Mouse (Mus musculus): ENCODE results near the gene Miga2. TPM values are rescaled to one million over a fixed set of nuclear protein-coding genes. Genes with fewer than 3 reads are reported as not detected.

Miga2 gene
- polyA plus RNA-seq, 1 experiment from 2014 or later = 30.6 TPM

DNA sequence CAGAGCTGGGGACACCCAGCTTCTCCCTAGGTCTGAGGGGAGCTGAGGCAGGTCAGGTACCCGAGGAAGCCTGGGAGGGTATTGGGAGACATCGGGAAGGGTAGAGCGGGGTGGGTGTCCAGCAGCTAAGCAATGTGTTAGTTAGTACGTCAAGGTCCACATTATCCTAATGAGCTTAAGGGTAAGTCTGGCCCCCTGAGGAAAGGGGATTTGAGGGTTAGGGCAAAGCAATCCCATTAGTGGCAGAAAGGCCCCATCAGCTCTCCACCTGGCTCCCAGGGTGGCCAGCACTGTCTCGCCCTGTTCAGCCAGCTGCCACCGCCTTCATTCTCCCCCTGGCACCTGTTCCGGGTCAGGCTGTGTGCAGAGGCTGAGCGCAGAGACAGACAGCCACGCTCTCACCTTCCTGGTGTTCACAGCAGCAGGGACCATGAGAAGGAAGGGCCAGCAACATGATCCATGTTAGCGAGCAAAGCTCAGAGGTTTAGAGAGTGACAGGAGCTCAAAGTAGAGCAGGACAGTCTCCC lies 34.0 kb downstream of the Miga2 start:
- Histone ChIP-seq H3K9ac (replicated peaks) (no peak overlapping the region), H3K4me1 (replicated peaks) (peaks cover 7% of the 10 kb centered on the region), H3K4me3 (replicated peaks) (no peak overlapping the region), H3K4me2 (no peak overlapping the region), H3K36me3 (peaks cover 80% of the 10 kb centered on the region), H3K27me3 (no peaks in the 10 kb centered on the region), H3K9me3 (no peaks in the 10 kb centered on the region), H3K27ac (no peak overlapping the region)
- 84% methylated on average over 10 of the region's 10 CpGs for WGBS
- no peak for ATAC-seq (ENCODE audit: insufficient number of reproducible peaks, insufficient read depth, low FRiP score, low TSS enrichment, low read depth)

DNA sequence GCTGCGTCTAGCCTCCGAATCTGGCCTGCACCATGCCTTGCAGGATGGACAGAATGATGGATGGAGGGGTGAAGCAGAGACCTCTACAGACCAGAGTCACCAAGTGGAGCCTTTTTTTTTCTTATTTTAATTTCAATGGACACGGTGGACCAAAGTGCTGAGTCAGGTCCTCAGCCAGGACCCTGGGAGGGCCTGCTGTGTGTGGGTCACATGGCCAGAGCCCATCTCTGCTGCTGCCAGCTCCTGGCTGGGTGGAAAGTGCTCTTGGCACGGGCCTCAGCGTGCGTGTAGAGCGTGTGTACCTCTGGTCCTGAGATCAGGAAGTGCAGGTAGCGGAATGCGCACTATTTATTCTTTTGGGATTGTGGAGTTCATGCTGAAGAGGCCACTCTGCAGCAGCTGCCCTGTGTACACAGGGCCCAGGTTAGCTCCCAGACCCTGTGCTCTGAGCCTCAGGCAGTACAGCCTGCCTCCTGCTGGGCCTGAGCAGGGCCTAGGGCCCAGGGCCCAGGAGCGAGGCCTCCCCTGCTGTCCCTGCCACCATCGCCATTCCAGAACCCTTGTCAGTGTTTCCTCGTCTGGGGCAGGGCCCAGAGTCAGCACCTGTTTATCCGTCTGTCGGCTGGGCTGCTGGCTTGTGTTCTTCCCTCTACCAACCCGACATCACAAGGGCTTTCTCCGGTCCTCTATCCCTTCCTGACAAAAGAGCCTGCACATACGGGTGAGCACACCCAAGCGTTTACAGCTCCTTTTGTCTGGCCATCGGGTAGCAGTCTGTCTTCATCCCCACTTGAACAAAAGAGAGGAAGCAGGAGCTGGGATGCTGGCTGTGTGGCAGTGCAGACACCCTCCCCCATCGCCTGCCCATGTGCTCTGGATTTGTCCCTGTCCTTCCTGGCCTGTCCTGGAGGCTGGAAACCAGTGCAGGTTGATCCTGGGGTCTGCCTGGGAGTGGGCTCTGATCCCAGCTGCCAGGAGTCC lies 35.4 kb downstream of the Miga2 start:
- WGBS = 71% methylated on average over 20 of the region's 20 CpGs
- Histone ChIP-seq H3K4me2 (no peak overlapping the region), H3K4me1 (replicated peaks) (no peaks in the 10 kb centered on the region), H3K36me3 (peaks cover 87% of the 10 kb centered on the region), H3K27ac (no peak overlapping the region), H3K9me3 (no peaks in the 10 kb centered on the region), H3K27me3 (no peaks in the 10 kb centered on the region), H3K4me3 (replicated peaks) (no peak overlapping the region), H3K9ac (replicated peaks) (no peak overlapping the region; the same call in 1 of the 2 replicates)
- no peak for ATAC-seq (ENCODE audit: insufficient number of reproducible peaks, insufficient read depth, low FRiP score, low TSS enrichment, low read depth)

DNA sequence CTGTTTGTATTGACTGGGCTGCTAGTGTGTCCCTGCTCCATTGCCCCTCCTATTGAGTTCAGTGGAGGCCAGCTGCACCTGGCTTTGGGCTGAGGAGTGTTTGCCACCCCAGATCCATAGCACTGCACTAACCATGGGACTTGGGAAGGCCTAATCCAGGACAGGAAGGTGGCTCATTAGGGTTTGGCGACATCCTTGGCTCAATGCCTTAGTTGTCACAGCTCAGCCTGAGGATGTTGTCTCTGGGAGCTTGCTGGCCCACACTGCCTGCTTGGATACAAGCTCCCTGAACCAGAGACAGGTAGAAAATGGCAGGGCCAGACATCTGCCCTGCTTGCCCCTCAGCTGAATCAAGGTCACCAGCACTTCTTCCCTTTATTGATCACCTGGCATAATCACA lies 37.5 kb downstream of the Miga2 start:
- H3K4me3 ChIP-seq (replicated peaks) = no peak overlapping the region
- H3K9ac ChIP-seq (replicated peaks) = no peak overlapping the region
- ATAC-seq (ENCODE audit: insufficient number of reproducible peaks, insufficient read depth, low FRiP score, low TSS enrichment, low read depth) = no peak
- H3K27me3 ChIP-seq = no peaks in the 10 kb centered on the region
- no peak overlapping the region for H3K27ac ChIP-seq
- peaks cover 97% of the 10 kb centered on the region for H3K36me3 ChIP-seq
- H3K4me1 ChIP-seq (replicated peaks) = no peaks in the 10 kb centered on the region
- H3K9me3 ChIP-seq = no peaks in the 10 kb centered on the region
- 95% methylated on average over 1 of the region's 1 CpGs for WGBS
- no peak overlapping the region for H3K4me2 ChIP-seq

DNA sequence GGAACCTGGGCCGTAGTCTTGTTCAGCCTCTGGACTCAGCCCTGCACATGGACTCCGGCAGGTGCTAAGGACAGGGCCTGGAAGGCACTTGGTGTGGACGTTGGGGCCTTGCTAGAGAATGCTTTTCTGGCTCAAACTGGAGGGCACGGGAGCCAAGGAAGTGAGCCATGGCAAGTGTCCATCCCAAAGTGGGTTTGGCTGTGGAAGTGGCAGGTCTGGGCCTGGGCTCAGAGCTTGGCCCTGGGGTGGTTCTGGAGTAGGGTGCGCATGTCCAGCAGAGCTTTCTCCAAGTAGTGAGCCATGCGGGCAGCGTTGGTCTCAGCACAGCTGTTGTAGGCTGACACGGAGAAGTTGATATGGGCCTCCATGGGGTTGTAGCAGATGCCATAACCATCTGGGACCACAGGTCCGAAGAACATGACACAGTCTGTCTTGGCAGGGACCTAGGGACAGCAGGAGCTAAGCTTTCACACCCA lies 38.4 kb downstream of the Miga2 start:
- Histone ChIP-seq H3K36me3 (peaks cover 96% of the 10 kb centered on the region), H3K27me3 (no peaks in the 10 kb centered on the region), H3K9me3 (no peaks in the 10 kb centered on the region), H3K4me1 (replicated peaks) (no peaks in the 10 kb centered on the region), H3K4me3 (replicated peaks) (no peak overlapping the region), H3K4me2 (no peak overlapping the region), H3K9ac (replicated peaks) (no peak overlapping the region), H3K27ac (no peak overlapping the region)
- no peak for ATAC-seq (ENCODE audit: insufficient number of reproducible peaks, insufficient read depth, low FRiP score, low TSS enrichment, low read depth)
- WGBS = 91% methylated on average over 9 of the region's 9 CpGs

DNA sequence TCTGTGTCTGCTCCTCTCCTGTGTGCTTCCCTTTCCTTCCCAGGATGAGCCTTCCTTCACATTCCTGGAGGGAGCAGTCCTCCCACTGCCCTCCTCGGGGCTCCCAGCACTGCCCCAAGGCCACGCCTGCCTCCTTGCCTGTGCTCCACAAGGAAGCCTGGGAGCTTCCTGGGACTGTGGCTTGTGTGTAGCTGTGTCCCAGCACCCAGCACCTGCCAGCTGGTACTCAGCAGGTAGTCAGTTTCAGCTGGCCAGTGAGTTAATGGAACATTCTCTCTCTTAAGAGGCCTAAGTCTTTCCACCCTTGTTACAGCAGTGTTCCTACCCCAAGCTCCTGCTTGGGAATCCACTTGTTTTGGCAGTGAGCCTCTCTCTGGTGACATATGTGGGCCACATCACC lies 38.8 kb downstream of the Miga2 start:
- WGBS = 69% methylated on average over 2 of the region's 2 CpGs
- Histone ChIP-seq H3K9ac (replicated peaks) (no peak overlapping the region), H3K4me1 (replicated peaks) (no peaks in the 10 kb centered on the region), H3K4me2 (no peak overlapping the region), H3K27me3 (no peaks in the 10 kb centered on the region), H3K9me3 (no peaks in the 10 kb centered on the region), H3K27ac (no peak overlapping the region), H3K36me3 (peaks cover 96% of the 10 kb centered on the region), H3K4me3 (replicated peaks) (no peak overlapping the region)
- ATAC-seq (ENCODE audit: insufficient number of reproducible peaks, insufficient read depth, low FRiP score, low TSS enrichment, low read depth) = no peak

DNA sequence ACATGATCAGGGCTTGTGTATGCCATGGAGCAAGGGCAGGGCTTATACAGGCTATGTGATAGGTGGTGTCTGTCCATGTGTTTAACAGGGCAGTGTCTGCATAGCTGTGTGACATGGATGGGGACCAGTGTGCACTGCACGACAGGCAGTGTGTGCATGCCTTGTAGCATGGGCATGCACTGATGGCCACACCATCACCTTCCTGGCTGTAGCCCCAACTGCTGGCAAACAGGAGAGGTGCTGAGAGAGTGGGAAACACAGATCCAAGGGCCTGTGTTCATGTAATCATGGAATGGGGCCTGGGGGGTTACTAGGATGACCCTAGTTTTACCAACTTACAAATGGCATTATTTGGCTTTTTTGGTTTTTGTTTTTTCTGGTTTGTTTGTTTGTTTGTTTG lies 39.8 kb downstream of the Miga2 start:
- no peaks in the 10 kb centered on the region for H3K9me3 ChIP-seq
- ATAC-seq (ENCODE audit: insufficient number of reproducible peaks, insufficient read depth, low FRiP score, low TSS enrichment, low read depth) = no peak
- H3K36me3 ChIP-seq = peaks cover 95% of the 10 kb centered on the region
- no peaks in the 10 kb centered on the region for H3K4me1 ChIP-seq (replicated peaks)
- H3K9ac ChIP-seq (replicated peaks) = no peak overlapping the region
- H3K27ac ChIP-seq = no peak overlapping the region
- no peaks in the 10 kb centered on the region for H3K27me3 ChIP-seq
- 77% methylated on average over 1 of the region's 1 CpGs for WGBS
- no peak overlapping the region for H3K4me2 ChIP-seq
- H3K4me3 ChIP-seq (replicated peaks) = no peak overlapping the region

DNA sequence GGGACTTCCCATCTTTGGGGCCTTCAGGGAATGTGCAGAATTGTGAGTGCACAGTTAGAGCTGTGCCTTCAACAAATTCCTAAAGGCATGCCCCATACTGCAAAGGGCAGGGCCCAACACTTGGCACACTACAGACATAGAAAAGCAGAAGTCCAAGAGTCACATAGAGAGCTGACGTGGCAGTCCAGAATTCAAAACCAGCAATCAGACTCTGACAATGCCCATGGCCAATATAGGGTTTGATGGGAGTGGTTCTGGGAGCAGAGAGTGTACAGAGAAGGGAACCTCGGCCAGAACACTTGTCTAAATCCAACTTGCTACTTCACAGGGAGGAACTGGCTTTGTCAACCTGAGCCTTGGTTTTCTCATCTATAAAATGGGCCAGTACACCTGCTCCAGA lies 43.2 kb downstream of the Miga2 start:
- H3K27ac ChIP-seq = no peak overlapping the region
- H3K4me2 ChIP-seq = no peak overlapping the region
- ATAC-seq (ENCODE audit: insufficient number of reproducible peaks, insufficient read depth, low FRiP score, low TSS enrichment, low read depth) = no peak
- 91% methylated on average over 2 of the region's 2 CpGs for WGBS
- H3K9me3 ChIP-seq = no peaks in the 10 kb centered on the region
- no peaks in the 10 kb centered on the region for H3K4me1 ChIP-seq (replicated peaks)
- H3K9ac ChIP-seq (replicated peaks) = no peak overlapping the region
- H3K36me3 ChIP-seq = peaks cover 80% of the 10 kb centered on the region
- H3K27me3 ChIP-seq = no peaks in the 10 kb centered on the region
- no peak overlapping the region for H3K4me3 ChIP-seq (replicated peaks)

DNA sequence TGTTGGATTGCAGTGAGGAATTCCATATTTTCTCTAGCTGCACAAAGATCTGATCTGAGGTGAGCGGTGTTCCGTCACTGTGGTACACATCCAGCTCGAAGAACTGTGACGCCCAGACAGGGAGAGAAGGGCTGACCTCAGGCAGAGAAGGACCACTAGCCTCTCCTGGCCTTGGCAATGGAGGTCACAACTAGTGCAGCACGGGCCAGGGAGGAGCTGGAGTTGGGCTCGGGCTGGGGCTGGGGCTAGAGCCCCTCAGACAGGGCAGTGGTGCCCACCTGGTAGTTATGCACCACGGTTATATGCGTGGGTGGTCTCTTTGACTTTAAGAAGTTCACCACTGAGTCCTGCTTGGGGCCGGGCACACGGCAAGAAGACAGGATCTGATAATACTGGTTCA lies 43.7 kb downstream of the Miga2 start:
- H3K4me2 ChIP-seq = no peak overlapping the region
- no peak overlapping the region for H3K9ac ChIP-seq (replicated peaks)
- ATAC-seq (ENCODE audit: insufficient number of reproducible peaks, insufficient read depth, low FRiP score, low TSS enrichment, low read depth) = no peak
- no peak overlapping the region for H3K27ac ChIP-seq
- H3K36me3 ChIP-seq = peaks cover 80% of the 10 kb centered on the region
- no peaks in the 10 kb centered on the region for H3K9me3 ChIP-seq
- 92% methylated on average over 10 of the region's 10 CpGs for WGBS
- no peaks in the 10 kb centered on the region for H3K4me1 ChIP-seq (replicated peaks)
- H3K4me3 ChIP-seq (replicated peaks) = no peak overlapping the region
- no peaks in the 10 kb centered on the region for H3K27me3 ChIP-seq

DNA sequence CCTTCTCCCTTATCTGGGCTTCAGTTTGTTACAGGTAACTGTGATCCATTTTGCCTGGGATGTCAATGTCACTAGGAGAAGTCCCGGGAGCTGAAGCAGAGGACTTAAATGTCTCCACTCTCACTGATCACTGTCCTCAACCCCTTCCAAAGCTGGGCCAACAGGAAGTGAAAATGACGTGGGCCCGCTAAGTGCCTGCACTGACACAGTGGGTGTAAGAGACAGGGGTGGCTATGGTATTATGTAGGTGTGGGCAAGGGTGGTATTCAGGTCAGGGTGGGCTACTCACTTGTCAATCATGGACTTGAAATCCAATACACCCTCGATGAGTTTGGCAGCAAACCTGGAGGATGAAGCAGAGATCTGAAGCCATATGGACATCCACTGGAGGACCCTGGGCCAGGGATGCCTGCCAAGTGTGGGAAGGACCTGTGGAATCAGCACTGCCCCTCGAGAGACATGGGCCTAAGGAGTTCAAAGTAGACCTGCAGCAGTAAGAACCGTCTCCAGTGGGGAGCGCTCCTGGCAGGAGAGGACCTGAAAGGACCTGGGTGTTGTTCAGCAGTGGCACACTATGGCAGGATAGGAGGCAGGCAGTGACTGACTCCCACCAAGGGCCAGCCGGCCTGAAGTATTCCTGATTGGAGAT lies 44.5 kb downstream of the Miga2 start:
- Histone ChIP-seq H3K9me3 (no peaks in the 10 kb centered on the region), H3K4me2 (no peak overlapping the region), H3K9ac (replicated peaks) (no peak overlapping the region), H3K27ac (no peak overlapping the region), H3K4me1 (replicated peaks) (no peaks in the 10 kb centered on the region), H3K4me3 (replicated peaks) (no peak overlapping the region), H3K36me3 (peaks cover 76% of the 10 kb centered on the region), H3K27me3 (no peaks in the 10 kb centered on the region)
- WGBS = 82% methylated on average over 8 of the region's 8 CpGs
- ATAC-seq (ENCODE audit: insufficient number of reproducible peaks, insufficient read depth, low FRiP score, low TSS enrichment, low read depth) = no peak

DNA sequence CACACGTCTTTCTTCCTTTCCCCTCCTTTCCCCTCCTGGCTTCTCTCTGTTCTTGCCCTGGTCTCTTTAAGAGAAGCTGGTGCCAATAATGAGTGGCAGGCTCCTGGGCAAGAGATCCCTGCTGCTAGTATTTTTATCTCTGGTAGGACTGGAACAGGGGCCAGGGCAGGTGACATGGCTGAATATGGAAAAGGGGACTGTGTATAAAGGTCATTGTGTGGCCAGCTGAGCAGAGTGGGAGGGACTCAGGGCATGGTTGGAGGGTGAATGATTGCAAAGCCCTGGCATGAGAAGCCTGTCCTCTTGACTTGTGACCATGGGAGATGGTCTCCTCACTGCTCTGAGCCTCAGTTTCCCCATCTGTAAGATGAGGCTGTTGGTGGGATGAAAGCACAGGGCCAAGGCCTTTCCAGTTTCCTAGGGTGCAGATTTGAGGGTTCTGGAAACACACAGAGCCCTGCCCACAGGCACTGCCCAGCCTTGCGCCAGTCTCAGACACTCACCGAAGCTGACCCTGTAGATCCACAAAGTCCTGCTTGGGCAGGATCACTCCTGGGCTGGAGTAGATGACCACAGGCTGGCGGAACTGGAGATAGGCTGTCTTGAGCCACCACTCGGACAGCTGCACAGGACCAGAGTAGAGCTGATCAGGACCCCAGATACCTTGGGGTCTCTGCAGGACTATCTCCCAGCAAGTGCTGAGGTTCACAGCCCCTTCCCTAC lies 45.6 kb downstream of the Miga2 start:
- WGBS = 89% methylated on average over 4 of the region's 5 CpGs
- H3K27me3 ChIP-seq = no peaks in the 10 kb centered on the region; the same call in 1 of the 2 replicates

More for the DNA sequence above, 45.6 kb downstream of the Miga2 start:
- H3K9me3 ChIP-seq = no peaks in the 10 kb centered on the region
- peaks cover 69% of the 10 kb centered on the region for H3K36me3 ChIP-seq
- no peak for ATAC-seq (ENCODE audit: insufficient number of reproducible peaks, insufficient read depth, low FRiP score, low TSS enrichment, low read depth)
- no peak overlapping the region for H3K9ac ChIP-seq (replicated peaks)
- H3K4me2 ChIP-seq = no peak overlapping the region
- peaks cover 2% of the 10 kb centered on the region for H3K4me1 ChIP-seq (replicated peaks)
- no peak overlapping the region for H3K4me3 ChIP-seq (replicated peaks)
- no peak overlapping the region for H3K27ac ChIP-seq

Measured in limb, embryonic 12.5 days (tissue).